Mouse (Mus musculus): Measurements from ENCODE around the gene Hpse.

The Hpse gene

DNA sequence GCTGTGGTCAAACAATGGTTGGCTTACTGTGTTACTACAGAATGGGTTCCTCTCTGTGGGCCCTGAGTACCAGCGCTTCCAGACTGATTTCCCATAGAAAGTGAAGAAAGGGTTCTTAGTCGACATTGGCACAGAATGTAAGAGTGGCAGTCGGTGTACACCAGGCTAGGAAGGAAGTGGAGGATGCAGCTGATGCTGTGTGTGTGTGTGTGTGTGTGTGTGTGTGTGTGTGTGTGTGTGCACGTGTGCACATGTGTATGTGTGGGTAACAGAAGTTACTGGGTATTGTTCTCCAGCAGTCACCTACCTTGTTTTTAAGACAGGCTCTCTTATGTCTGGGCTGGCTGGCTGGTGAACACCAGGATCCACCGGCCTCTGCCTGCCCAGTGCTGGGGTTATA, 77.2 kb downstream of the Hpse start:
- ATAC-seq (ENCODE audit: low TSS enrichment): no peak

DNA sequence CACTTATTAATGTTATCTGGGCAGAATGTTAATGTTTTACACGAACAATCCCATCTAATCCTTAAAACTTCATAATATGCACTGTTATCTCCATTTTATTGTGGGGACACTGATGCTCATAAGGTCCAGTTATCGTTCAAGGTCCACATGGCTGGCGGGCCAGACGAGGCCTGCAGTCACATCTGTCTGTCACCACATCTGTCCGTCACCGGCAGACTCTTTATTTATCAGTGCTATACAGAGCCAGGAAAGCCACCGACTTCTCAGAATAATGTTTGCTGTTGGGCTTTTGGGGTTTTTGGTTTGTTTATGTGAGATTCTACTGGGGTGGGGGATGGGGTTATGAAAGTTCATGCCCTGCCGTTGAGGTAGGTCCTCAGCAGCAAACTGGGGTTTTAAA, 81.0 kb downstream of the Hpse start:
- no peak for ATAC-seq (ENCODE audit: low TSS enrichment)

GRCm38 (mm10) chr5:100636794-100637544, 82.5 kb downstream of the Hpse start:
- ATAC-seq (ENCODE audit: low TSS enrichment): peak; percentile 88

GRCm38 (mm10) chr5:100635908-100636307, 83.6 kb downstream of the Hpse start:
- ATAC-seq (ENCODE audit: low TSS enrichment): no peak

- no peak for ATAC-seq (ENCODE audit: low TSS enrichment)
Observed at GRCm38 (mm10) chr5:100634885-100635478, 84.5 kb downstream of the Hpse start.

- ATAC-seq (ENCODE audit: low TSS enrichment): no peak
Observed at GRCm38 (mm10) chr5:100632540-100633129, 86.9 kb downstream of the Hpse start.

Data from frontal cortex, adult (tissue).